Mouse (Mus musculus): Measurements from ENCODE around the gene Gnptab. TPM values are rescaled to one million over a fixed set of nuclear protein-coding genes. Genes with fewer than 3 reads are reported as not detected.

Gnptab gene
- polyA plus RNA-seq (2016; fragmentation: Nextera tagmentation; extraction: Ambion mirVana), result 14.4 and 14.5 TPM in 2 replicates

DNA sequence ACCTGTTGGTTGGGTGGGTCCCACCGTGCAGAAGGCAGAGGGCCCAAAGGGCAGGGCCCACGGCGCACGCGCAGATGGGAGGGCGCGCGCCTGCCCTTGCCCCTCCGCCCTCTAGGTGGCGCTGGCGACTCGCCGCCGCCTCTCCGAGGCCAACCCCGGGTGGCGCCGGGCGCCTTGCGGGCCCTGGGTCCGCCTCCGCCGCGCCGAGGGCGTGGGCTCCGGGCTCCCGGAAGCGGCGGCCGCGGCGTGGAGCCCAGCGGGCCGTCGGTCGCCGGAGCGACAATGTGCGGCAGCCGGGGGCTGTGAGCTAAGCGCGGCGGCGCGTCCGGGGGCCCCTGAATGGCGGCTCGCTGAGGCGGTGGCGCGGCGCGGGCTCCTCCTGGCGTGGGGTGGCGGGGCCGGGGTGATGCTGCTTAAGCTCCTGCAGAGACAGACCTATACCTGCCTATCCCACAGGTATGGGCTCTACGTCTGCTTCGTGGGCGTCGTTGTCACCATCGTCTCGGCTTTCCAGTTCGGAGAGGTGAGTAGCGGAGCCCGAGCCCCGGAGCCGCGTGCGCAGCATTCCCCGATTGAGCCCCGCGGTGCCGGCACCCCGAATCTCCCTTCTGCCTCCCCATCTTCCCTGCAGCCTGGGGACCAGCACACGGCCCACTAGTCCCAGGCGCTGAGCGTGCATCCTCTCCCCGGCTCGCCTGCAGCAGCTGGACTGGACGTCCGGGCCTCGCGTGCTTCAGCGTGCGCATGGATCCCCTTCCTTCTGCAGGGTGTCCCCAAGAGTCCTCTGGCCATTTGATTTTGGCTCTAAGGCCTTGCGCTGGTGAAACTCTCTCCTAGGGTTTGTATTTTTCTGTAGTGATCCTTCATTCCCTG, at the start of gene Gnptab, which contains the start of gene Dram1:
Gene Gnptab (plus strand): TSS at position 120 of the 873 bp plus-strand sequence.
Gene Dram1 (minus strand): TSS at position 68 of the 873 bp plus-strand sequence.
- Histone ChIP-seq H3K4me3 (peak within 1 kb of the TSS; percentile 82), H3K27me3 (replicated peaks) (no peaks in the 10 kb centered on the region), H3K9me3 (no peaks in the 10 kb centered on the region), H3K9ac (peak within 1 kb of the TSS; percentile 82), H3K4me1 (peaks cover 14% of the 10 kb centered on the region), H3K27ac (peak within 1 kb of the TSS; percentile 26; the same call in 1 of the 2 replicates), H3K4me2 (replicated peaks) (peak within 1 kb of the TSS; percentile 90), H3K36me3 (no peaks in the 10 kb centered on the region)
- under 1% methylated on average over 87 of the region's 87 CpGs for WGBS
- ATAC-seq (ENCODE audit: low FRiP score, low read depth), result peak; percentile 87

DNA sequence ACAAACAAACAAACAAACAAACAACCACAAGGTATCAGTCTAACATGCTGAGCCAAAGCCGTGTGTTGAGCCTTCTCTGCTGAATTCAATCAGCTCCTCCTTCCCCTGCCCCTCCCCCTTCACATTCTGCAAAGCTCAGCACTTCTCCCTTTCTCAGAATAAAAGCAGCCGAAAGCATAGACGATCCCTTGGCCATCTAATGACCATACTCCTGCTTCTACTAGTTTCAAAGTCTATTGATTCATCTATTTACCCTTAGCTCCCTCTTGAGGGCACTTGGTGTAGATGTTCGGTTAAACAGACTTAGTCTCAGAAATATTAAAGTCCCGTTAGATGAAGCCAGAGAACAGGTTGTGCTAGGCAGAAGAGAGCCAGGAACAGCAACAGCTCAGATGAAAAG, 48.2 kb upstream of the Gnptab start:
- Histone ChIP-seq H3K9me3 (no peaks in the 10 kb centered on the region), H3K4me1 (0 out of 2 replicates have a peak, but pooled peaks cover 3% of the 10 kb centered on the region), H3K9ac (no peak overlapping the region), H3K4me3 (no peak overlapping the region), H3K27ac (no peak overlapping the region), H3K4me2 (replicated peaks) (no peak overlapping the region), H3K36me3 (no peaks in the 10 kb centered on the region), H3K27me3 (replicated peaks) (no peaks in the 10 kb centered on the region)
- WGBS, result 41% methylated on average over 5 of the region's 5 CpGs
- ATAC-seq (ENCODE audit: low FRiP score, low read depth), result no peak

- 89% methylated on average over 9 of the region's 9 CpGs for WGBS
- no peak for ATAC-seq (ENCODE audit: low FRiP score, low read depth)
- H3K36me3 ChIP-seq, result no peaks in the 10 kb centered on the region
These were observed 38.3 kb upstream of the Gnptab start for GRCm38 (mm10) chr10:88340660-88341059.

DNA sequence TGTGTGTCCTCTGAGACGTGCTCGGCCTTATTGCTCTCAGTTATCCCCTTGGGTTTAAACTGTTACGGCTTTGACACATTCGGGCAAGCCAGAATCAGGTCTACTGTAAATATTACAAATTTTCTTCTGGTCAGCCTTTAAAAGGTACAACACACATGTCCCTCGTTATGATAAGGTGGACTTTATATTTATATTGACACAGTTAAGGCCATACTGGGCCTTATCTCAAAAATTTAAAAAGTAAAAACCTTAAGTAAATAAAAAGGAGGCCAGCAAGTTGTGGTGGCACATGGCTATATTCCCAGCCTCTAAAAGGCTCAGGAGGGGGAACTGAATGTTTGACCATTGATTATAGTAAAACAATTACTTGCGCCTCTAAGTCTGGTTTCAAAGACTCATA, 37.6 kb upstream of the Gnptab start:
- H3K36me3 ChIP-seq, result no peaks in the 10 kb centered on the region

More at GRCm38 (mm10) chr10:88340660-88341059, 38.3 kb upstream of the Gnptab start:
- Histone ChIP-seq H3K27me3 (replicated peaks) (no peaks in the 10 kb centered on the region), H3K4me2 (replicated peaks) (no peak overlapping the region), H3K4me3 (no peak overlapping the region), H3K9ac (no peak overlapping the region), H3K27ac (no peak overlapping the region), H3K9me3 (no peaks in the 10 kb centered on the region), H3K4me1 (no peaks in the 10 kb centered on the region)

DNA sequence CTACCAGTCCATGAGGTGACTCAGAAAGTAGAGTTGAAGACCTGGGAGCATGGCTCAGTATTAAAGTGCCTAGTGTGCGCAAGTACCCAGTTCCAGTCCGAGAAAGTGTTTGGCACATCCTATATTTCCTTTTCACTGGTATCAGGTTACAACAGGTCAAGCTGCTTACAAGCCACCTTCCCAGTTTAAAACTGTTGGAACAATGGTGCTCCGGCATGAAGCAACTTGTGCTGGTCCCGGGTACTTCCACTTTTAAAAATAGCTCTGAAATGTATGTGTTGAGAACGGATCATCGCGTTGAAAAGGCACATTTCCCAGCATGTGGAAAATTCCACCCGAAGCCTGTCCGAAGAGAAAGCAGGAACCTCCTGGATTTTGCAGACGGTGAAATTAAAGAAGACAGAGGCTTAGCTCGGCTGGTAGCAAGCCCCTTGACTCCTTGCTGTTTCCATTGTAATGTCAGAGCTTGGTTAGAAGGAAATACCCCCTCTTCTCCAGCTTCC, 33.0 kb upstream of the Gnptab start:
- Histone ChIP-seq H3K9me3 (no peaks in the 10 kb centered on the region), H3K4me2 (replicated peaks) (no peak overlapping the region), H3K27ac (no peak overlapping the region), H3K4me3 (no peak overlapping the region), H3K4me1 (no peaks in the 10 kb centered on the region; the same call in 1 of the 2 replicates), H3K27me3 (replicated peaks) (no peaks in the 10 kb centered on the region), H3K36me3 (no peaks in the 10 kb centered on the region), H3K9ac (no peak overlapping the region)
- no peak for ATAC-seq (ENCODE audit: low FRiP score, low read depth)
- WGBS, result 76% methylated on average over 11 of the region's 11 CpGs

More for the DNA sequence above, 37.6 kb upstream of the Gnptab start:
- Histone ChIP-seq H3K4me3 (no peak overlapping the region), H3K9ac (no peak overlapping the region), H3K4me2 (replicated peaks) (no peak overlapping the region), H3K9me3 (no peaks in the 10 kb centered on the region), H3K27me3 (replicated peaks) (no peaks in the 10 kb centered on the region), H3K27ac (no peak overlapping the region), H3K4me1 (no peaks in the 10 kb centered on the region)
- no peak for ATAC-seq (ENCODE audit: low FRiP score, low read depth)
- WGBS, result 87% methylated on average over 6 of the region's 6 CpGs

- Histone ChIP-seq H3K9me3 (no peaks in the 10 kb centered on the region), H3K4me2 (replicated peaks) (no peak overlapping the region), H3K36me3 (no peaks in the 10 kb centered on the region), H3K9ac (no peak overlapping the region), H3K27me3 (replicated peaks) (no peaks in the 10 kb centered on the region), H3K27ac (no peak overlapping the region), H3K4me3 (no peak overlapping the region), H3K4me1 (no peaks in the 10 kb centered on the region; the same call in 1 of the 2 replicates)
- no peak for ATAC-seq (ENCODE audit: low FRiP score, low read depth)
- WGBS, result 89% methylated on average over 12 of the region's 12 CpGs
These were observed 32.3 kb upstream of the Gnptab start for GRCm38 (mm10) chr10:88346454-88347245.

GRCm38 (mm10) chr10:88349800-88350199, 29.1 kb upstream of the Gnptab start:
- no peaks in the 10 kb centered on the region for H3K9me3 ChIP-seq
- H3K4me1 ChIP-seq, result no peaks in the 10 kb centered on the region; the same call in 1 of the 2 replicates
- no peak overlapping the region for H3K4me3 ChIP-seq
- no peak overlapping the region for H3K9ac ChIP-seq
- no peaks in the 10 kb centered on the region for H3K27me3 ChIP-seq (replicated peaks)
- no peak overlapping the region for H3K4me2 ChIP-seq (replicated peaks)
- no peak for ATAC-seq (ENCODE audit: low FRiP score, low read depth)
- H3K36me3 ChIP-seq, result no peaks in the 10 kb centered on the region
- no peak overlapping the region for H3K27ac ChIP-seq
- 9% methylated on average over 8 of the region's 8 CpGs for WGBS

DNA sequence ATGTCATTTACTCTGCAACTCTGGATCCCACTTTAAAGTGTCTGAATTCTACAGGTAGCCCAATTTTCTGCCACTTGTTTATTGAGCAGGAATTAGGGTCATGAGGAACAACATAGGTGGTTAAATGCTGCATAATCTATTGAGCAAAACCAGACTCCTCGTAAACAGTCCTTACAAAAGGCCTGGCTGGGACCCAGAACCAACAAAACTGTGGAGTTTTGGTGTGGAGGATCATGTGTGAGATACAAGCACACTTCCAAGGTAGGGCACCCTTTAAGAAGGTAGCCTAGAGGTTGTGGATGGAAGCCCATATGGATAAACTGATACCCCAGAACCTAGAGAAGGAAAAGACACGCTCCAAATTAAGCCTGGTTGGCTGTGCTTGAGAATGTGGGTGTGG, 28.2 kb upstream of the Gnptab start:
- no peak overlapping the region for H3K9ac ChIP-seq
- no peak overlapping the region for H3K27ac ChIP-seq
- H3K9me3 ChIP-seq, result no peaks in the 10 kb centered on the region
- no peak overlapping the region for H3K4me3 ChIP-seq
- no peak for ATAC-seq (ENCODE audit: low FRiP score, low read depth)
- no peaks in the 10 kb centered on the region for H3K36me3 ChIP-seq
- H3K4me1 ChIP-seq, result no peaks in the 10 kb centered on the region; the same call in 1 of the 2 replicates
- no peak overlapping the region for H3K4me2 ChIP-seq (replicated peaks)
- H3K27me3 ChIP-seq (replicated peaks), result no peaks in the 10 kb centered on the region
- 77% methylated on average over 2 of the region's 2 CpGs for WGBS

DNA sequence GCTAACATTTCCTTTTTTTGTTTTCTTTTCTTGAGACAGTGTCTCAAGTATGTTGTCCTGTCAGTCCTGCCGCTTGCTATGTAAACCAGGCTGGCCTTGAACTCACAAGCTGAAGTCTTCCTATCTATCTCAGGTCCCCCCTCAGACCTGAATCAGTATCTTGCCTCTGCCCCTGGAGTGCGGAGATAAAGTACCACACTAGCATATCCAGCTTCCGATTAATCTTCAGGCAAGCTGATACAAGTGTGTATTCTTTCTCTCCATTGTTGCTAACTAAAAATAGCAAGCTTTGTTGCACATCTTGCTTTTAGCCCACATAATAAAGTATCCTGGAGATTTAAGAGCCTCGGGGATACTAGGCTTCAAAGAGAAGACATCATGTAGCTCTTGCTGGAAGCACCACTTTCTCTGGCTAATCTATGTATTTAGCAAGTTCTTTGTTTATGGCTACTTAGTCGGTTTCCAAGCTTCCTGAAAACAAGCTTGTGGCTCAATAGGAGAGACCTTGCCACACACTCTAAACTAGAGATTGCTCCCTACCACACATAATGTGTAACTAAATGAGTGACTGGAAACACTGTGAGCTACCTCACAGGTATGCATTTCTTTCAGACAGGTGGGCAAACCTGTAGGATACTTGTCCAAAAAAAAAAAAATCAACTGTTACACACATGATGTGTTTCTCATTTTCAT, 27.4 kb upstream of the Gnptab start:
- 0 out of 2 replicates have a peak, but pooled peaks cover under 1% of the 10 kb centered on the region for H3K27me3 ChIP-seq (replicated peaks)
- WGBS, result 71% methylated on average over 5 of the region's 5 CpGs

GRCm38 (mm10) chr10:88352549-88352948, 26.4 kb upstream of the Gnptab start:
- H3K4me3 ChIP-seq, result no peak overlapping the region
- peaks cover 5% of the 10 kb centered on the region; the same call in 1 of the 2 replicates for H3K27me3 ChIP-seq (replicated peaks)
- 94% methylated on average over 2 of the region's 2 CpGs for WGBS

More for the DNA sequence above, 27.4 kb upstream of the Gnptab start:
- no peak overlapping the region for H3K9ac ChIP-seq
- H3K4me2 ChIP-seq (replicated peaks), result no peak overlapping the region
- no peaks in the 10 kb centered on the region for H3K9me3 ChIP-seq
- no peaks in the 10 kb centered on the region for H3K36me3 ChIP-seq
- peaks cover under 1% of the 10 kb centered on the region for H3K4me1 ChIP-seq
- no peak overlapping the region for H3K4me3 ChIP-seq
- H3K27ac ChIP-seq, result no peak overlapping the region
- no peak for ATAC-seq (ENCODE audit: low FRiP score, low read depth)

GRCm38 (mm10) chr10:88354599-88354998, 24.3 kb upstream of the Gnptab start:
- WGBS, result 64% methylated on average over 5 of the region's 5 CpGs

More at GRCm38 (mm10) chr10:88352549-88352948, 26.4 kb upstream of the Gnptab start:
- ATAC-seq (ENCODE audit: low FRiP score, low read depth), result no peak
- H3K9ac ChIP-seq, result no peak overlapping the region
- H3K4me1 ChIP-seq, result peaks cover 9% of the 10 kb centered on the region
- no peaks in the 10 kb centered on the region for H3K36me3 ChIP-seq
- H3K9me3 ChIP-seq, result no peaks in the 10 kb centered on the region
- no peak overlapping the region for H3K27ac ChIP-seq
- no peak overlapping the region for H3K4me2 ChIP-seq (replicated peaks)

More at GRCm38 (mm10) chr10:88354599-88354998, 24.3 kb upstream of the Gnptab start:
- ATAC-seq (ENCODE audit: low FRiP score, low read depth), result no peak
- Histone ChIP-seq H3K4me2 (replicated peaks) (no peak overlapping the region), H3K9ac (no peak overlapping the region), H3K4me3 (no peak overlapping the region), H3K36me3 (no peaks in the 10 kb centered on the region), H3K27ac (no peak overlapping the region), H3K4me1 (peaks cover 9% of the 10 kb centered on the region), H3K27me3 (replicated peaks) (peaks cover 5% of the 10 kb centered on the region; the same call in 1 of the 2 replicates), H3K9me3 (no peaks in the 10 kb centered on the region)

All from neural tube, embryonic 12.5 days (tissue).